Mouse (Mus musculus): ENCODE results near the gene Stat4.

Stat4 gene

DNA sequence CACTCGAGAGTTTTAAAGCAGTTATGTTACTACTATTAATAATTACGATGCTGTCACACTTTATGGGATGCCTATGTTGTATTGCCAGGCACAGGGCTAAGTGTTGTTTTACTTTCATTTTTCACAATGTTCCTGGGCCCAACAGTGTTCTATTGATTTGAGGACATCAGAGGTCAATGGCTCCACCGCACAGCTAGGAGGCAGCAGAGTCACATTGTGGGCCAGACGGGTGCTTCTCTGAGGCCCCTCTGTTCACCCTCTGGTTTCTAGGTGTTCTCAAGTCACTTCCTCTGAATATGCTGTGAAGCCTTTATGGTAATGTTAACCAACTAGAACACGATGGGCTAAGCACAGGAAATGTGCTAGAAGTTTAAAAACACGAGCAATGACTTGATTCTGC lies 113.5 kb downstream of the Stat4 start:
- no peak for DNase-seq (ENCODE audit: extremely low spot score, low read depth, low spot score)

DNA sequence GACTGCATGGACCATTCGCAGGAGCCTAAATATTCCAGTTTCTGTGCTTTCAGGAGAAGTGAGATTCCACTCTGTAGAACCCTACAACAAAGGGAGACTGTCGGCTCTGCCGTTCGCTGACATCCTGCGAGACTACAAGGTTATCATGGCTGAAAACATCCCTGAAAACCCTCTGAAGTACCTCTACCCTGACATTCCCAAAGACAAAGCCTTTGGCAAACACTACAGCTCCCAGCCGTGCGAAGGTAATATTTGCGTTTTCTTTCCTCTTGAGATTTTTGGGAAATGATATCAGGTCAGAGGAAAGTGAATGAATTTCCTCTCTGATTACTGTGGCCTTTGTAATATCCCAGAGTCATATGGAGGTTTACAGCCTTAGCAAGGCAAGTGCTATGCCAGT lies 115.8 kb downstream of the Stat4 start:
- DNase-seq (ENCODE audit: extremely low spot score, low read depth, low spot score): no peak

DNA sequence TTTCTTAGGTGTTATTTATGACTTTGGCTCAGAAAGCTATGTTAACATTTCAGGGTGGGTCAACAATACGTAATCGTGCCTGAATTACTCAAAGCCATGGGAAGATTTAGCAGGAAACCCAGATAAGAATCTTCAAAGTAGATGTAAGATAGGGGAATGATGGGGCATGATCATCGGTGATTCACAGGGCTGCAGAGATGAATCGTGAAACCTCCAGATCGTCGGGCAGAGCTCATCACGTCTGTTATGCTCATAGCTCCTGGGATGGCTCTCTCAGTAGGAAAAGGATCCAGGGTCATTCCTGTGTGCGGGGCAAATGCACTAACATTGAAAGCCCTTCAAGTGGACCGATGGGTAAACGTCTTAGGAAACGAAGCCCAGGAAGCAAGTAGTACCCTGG lies 120.3 kb downstream of the Stat4 start:
- no peak for DNase-seq (ENCODE audit: extremely low spot score, low read depth, low spot score)

DNA sequence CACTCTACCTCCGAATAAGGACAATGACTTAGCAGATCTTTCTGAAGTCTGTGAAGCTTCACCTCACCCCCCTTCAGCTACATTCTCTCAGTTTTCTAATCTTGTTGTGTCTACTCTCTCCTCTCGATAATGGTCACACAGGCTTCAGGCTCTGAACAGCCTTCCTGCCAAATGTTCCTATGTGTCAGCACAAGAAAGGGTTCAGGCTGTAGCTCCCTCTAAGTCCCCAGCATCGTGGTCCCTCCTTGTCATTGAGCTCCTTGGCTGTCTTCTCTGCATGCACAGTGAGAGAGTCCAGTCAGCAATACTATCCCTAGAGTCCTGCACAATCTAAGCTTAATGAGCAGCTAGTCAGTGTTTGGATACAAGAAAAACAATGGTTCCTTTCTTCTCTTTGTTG lies 124.3 kb downstream of the Stat4 start:
- no peak for DNase-seq (ENCODE audit: extremely low spot score, low read depth, low spot score)

DNA sequence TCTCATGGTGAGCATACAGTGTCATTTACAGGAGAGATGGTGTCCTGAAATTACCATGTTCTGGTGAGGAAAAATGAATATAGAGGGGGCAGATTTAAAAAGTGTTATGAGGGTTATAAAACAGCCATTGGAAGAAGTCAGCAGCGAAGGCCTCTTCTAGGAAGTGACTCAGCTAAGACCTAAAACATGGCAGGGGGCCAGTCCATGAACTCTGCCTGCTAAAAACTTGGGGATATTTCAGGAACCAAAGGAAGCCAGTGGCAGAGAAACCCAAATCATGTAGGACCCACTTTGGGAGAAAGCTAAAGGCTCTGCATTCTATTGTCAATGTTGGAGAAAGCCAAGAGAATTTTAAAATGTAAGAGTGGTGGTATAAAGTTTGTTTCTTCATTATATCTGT lies 125.4 kb downstream of the Stat4 start:
- DNase-seq (ENCODE audit: extremely low spot score, low read depth, low spot score): no peak

DNA sequence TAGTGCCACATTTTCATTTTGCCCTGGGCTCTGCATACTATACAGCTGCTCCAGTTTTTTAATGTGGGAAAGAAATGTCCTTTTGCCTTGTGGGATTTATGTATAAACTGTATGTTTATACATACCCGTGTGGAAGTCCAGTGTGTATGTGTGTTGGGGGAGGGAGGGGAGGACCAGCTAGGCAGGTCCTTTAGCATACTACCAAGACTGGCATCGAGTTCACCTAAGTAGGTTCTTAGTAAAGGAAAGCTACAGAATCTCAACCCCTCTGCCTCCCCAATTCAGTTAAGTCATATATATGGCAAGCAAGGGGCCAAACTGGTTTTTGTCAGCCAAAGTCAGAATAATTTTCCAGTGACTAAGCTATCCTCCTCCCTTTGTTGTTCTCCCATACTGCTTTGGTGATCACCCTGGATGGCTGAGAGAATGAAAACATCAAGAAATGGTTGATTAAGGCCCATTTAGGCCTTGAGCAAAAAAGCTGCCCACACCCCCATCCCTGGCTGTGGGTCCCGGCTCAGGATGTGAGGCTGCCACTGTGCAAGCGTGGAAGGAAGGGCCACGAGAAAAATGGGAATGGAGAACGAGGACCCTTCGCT lies 126.2 kb downstream of the Stat4 start:
- no peak for DNase-seq (ENCODE audit: extremely low spot score, low read depth, low spot score)

DNA sequence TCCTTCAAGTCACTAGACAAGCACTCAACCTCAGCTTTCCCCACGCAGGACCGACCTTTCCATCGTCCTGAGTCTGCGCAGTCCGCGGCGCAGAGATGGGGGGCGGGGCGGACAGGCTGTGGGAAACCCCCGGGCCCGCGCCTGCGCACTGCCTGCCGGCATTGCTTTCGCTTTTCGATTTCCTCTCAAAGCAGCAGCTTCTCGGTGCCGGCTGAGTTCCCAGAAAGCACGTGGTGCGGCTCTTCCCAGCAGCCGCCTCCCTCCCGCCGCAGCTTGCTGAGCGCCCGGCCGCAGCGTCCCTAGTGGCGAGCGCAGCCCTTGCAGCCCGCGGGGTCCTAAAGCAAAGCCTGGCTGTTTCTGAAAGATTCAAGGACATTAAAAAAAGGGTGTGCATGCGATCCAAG lies 126.7 kb downstream of the Stat4 start:
- peak; percentile 79 for DNase-seq (ENCODE audit: extremely low spot score, low read depth, low spot score)

DNA sequence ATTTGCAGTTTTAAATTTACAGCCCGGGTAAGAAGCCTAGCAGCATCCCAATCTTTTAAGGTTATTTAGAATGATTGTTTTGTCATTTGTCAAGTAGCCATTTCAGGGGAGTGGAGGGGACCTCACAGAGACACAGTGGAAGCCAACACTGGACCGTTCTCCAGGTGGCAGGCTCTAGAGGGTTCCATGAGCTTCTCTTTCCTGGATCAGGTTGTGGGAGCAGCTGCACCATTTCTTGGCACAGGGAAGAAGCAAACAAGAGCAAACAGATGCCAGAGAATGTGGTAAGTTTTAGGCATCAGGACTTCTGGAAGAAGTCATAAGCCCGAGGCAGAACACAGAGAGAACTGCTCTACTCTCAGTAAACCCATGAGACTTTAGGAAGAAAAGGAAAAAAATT lies 129.5 kb downstream of the Stat4 start:
- no peak for DNase-seq (ENCODE audit: extremely low spot score, low read depth, low spot score)

DNA sequence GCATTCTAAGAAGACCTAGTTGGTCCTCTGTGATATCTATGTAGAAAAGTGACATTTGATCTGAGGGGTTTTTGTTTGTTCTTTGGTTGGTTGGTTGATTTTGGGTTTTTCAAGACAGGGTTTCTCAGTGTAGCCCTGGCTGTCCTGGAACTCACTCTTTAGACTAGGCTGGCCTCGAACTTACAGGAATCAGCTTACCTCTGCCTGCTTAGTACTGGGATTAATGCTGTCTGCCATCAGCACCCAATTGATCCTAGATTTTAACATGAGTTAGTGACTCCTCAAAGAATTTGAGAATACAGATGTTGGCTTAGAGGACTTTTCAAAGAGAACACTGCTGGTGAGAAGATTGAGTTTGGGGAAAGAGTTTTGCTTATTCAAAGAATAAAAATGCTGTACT lies 130.8 kb downstream of the Stat4 start:
- DNase-seq (ENCODE audit: extremely low spot score, low read depth, low spot score): no peak

DNA sequence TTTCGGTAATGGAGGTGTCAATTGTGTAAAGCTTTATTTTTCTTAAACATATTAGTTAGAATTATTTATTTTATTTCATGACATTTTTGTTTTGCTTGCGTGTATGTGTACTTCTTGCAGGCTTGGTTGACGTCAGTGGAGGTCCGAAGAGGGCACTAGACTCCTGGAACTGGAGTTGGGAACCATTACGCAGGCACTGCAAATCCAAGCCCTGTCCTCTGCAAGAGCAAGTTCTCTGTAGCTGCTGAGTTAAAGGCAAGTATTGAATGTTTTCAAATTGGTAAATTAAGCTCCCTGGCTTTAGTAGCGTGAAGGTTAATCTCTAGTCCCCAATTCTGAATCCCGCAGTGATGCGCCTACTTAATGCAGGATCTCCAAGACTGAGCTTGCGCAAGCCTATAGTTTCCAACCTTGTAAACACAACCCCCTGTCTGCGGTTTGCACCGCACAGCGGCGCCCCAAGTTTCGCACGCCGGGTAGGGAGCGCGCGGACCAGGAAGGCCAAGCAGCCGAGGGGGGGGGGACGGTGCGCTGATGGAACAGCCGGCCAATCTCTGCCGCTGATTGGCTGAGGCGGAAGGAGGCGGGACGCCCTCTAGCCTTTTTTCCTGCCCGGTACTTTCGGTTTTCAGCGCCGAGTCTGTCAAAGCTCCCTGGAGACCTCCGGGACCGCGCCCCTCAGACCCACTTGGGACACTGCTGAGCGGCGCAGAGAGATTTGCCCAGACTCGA lies 132.1 kb downstream of the Stat4 start, which contains the start of gene Stat1:
Stat1 (plus strand) TSS at position 581 of the 732 bp plus-strand sequence.
- DNase-seq (ENCODE audit: extremely low spot score, low read depth, low spot score): peak; percentile 46

DNA sequence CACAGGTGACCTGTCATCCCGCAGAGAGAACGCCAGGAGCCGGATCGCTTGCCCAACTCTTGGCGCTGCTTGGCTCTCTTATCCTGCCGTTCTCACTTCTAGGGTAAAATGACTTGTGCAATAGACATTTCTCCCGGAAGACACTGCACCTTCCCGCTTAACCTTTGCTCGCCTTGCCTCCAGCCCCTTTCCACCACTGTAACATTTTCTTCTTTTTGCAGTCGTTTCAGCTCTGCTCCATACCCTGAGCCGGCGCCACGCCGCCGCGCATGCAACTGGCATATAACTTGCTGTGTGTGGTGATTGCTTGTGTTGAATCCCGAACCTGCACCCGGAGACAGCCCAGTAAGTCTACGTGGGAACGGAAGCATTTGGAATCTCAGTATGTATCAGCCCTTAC lies 132.7 kb downstream of the Stat4 start:
- no peak for DNase-seq (ENCODE audit: extremely low spot score, low read depth, low spot score)

DNA sequence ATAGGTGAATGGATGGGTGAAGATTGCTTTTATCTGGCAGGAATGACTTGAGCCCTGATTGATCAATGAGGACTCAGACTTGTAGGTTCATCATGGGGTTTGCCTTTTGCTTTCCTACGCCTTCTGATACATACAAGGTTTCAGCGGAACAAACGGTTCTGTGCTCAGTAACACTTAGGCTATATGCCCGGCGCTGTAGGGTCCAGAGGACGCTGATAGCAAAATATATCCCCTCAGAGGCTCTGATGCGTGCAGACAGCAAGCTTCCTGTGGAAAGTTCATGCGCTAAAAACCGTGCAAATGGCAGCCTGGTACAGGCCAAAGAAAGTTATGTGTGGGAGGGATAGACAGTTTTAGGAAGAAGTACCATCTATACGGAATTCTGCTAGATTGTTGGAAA lies 133.2 kb downstream of the Stat4 start:
- DNase-seq (ENCODE audit: extremely low spot score, low read depth, low spot score): no peak

DNA sequence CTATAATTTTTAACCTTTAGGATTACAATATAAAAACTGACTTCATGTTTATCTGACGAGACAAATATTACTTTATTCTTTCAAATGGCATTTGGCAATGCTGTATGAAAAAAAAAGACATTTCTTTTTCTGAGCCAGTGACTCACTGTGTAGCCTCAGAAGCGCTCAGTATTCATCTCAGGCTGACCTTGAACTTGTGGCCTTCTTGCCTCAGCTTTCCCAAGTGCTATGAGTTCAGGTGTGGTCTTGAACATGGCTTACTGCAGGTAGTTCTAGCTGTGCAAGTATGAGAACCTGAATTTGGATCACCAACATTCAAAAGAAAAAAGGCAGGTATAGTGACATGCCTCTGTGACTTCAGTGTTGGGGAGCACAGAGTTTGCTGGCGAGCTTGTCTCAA lies 134.1 kb downstream of the Stat4 start:
- no peak for DNase-seq (ENCODE audit: extremely low spot score, low read depth, low spot score)

DNA sequence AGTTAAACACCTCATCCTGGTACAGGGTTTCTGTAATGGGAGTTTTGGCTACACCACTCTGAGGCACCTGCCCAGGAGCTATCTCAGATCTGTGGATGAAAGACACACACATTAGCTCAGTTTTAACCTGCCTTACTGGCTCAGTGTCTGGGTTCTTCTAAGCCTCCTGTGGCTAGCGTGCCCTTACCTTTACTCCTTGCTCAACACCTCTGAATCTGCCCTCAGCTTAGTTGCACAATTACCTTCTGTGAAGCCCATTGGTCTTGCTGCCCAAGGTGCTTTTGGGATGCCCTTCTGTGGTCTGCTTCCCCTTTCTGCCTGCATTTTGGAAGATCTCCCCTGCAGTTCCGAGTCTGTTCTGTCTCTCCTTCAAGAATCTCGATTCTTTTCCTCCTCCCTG lies 137.9 kb downstream of the Stat4 start:
- no peak for DNase-seq (ENCODE audit: extremely low spot score, low read depth, low spot score)

DNA sequence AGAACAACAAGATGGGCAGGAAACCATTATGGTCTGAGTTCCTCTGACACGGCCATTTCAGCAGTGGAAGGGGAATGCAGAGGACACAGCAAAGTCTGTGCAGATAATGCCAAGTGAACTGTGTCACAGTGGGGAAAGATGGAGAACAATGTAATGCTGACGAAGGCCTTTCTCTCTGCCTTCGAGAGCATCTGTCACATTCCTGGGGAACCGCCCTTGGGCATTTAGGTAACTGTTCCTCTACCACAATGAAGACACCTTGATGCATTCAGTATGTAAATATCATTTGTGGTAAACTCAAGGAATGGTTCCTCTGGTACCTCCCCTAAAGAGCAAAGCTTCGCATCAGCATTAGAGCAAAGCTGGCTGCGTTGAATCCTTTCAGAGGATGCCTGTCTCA lies 140.4 kb downstream of the Stat4 start:
- no peak for DNase-seq (ENCODE audit: extremely low spot score, low read depth, low spot score)

DNA sequence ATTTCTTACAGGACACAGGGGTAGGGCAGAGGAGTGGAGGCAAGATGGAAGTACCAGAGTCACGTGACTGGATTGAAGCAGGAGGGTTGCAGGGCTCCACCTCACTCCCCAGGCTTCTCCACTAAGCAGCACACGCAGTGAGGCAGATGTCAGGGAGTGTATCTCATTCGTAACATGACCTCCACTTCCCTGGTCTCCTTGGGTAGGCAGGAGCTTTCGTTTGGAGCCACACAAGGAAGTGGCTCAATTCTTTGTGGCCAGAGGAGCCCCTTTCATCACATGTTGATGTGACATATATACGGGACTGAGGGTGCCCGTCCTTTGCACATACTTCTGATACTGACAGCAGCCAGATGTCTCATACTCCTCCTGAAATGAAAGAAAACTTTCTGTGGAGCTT lies 142.8 kb downstream of the Stat4 start:
- DNase-seq (ENCODE audit: extremely low spot score, low read depth, low spot score): no peak

DNA sequence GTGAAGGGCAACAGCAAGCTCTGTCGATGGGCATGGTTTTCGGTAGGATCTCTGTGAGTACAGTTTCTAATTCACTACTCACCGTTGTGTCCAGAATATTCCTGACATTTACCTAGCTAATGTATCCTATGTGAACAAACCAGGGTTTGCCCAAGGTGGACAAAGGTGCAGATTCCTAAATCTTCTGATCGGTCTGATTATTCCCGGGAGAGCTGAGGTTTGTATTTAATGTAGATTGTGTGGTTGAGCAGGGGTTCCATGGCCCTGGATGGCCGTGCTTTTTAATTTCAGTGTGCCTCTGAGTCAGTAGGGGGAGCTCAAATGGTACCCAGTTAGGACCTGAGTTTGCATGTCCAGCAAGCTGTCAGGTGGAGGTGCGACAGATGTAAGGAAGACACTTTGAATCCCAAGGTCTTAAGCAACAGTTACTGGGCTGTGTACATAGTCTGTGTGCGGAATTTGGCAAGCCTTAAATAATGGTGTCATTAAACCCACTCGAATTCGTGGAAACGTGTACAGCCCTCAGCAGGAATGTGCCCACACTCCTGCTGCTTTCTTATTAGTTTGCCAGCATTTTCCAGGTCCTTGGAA lies 144.9 kb downstream of the Stat4 start:
- DNase-seq (ENCODE audit: extremely low spot score, low read depth, low spot score): no peak

DNA sequence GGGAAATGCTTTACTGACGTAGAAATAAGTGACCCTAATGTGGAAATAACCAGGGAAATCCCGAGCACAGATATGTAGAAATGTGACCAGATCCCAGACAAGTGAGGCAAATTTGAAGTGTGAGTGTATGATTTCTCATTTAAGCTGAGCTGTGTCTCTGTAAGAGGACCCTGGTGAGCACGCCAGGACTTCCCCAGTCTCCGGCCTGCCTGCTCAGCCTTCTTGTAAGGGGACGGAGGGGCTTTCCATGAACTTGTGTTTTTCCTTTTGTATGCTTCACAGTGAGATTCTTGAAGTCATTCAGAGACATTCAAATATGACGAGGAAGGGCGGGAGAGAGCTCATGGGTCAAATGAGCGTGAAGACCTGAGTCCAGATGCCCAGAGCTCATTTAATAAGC lies 146.3 kb downstream of the Stat4 start:
- DNase-seq (ENCODE audit: extremely low spot score, low read depth, low spot score): no peak

DNA sequence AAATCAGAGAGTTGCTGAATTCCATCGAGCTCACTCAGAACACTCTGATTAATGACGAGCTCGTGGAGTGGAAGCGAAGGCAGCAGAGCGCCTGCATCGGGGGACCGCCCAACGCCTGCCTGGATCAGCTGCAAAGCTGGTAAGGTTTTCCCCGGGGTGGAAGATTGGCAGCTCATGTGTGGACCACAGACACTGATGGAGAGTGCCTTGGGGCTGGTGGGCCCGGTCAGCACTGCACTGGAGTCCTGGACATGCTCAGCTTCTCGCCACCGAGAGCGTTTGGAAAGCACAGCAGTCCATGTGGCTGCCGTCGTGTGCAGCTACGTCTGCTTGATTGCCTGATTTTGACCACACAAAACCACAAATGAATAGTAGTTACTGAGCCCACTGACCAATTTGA lies 150.3 kb downstream of the Stat4 start:
- DNase-seq (ENCODE audit: extremely low spot score, low read depth, low spot score): no peak

DNA sequence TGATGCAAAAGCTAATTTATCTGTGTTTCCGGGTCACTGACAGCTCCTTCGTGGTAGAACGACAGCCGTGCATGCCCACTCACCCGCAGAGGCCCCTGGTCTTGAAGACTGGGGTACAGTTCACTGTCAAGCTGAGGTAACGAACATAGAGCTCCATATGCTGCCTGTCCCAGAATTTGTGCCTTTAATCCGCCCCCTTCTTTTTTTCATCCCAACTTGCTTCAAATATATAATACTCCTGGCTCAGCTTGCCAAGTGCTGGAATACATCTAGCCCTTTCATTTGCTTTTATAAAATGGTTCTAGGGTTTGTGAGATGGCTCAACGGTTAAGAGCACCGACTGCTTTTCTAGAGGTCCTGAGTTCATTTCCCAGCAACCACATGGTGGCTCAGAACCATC lies 153.6 kb downstream of the Stat4 start:
- no peak for DNase-seq (ENCODE audit: extremely low spot score, low read depth, low spot score)

DNA sequence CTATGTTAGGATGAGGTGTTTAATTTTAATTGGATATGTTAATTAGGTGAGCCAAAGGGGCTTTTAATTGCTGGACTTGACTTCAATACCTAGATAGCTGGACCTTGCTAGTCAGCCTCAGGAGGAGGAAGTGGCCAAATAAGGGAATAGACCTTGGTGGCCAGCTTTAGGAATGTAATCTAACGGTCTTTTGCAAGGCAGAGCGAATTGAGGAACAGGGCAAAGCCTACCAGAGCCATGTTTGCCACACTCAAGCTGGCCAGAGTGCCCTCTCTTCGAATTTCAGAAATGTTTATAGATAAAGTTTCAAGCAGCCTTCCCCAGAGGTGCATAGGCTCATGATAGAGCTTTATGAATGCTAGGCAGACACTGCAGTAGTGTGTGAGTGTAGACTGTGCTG lies 154.5 kb downstream of the Stat4 start:
- no peak for DNase-seq (ENCODE audit: extremely low spot score, low read depth, low spot score)

DNA sequence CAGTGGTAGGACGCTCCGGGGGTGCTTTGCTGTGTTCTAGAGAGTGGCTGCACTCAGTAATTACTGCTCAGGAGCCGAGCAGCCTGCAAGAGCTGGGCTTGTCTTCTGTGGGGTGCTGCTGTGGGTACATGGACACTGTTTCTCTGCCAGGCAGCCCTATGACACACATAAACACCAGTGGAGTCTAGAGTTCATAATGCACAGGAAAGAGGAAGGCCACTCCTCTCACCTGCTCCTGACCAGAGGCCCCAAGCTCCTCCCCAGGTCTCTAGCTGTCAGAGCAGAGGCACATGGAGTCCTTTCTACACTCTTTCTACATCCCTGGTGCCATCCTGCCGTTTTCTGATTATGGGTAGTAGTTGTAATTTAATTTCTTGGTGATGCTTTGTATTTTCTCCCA lies 155.2 kb downstream of the Stat4 start:
- DNase-seq (ENCODE audit: extremely low spot score, low read depth, low spot score): no peak

DNA sequence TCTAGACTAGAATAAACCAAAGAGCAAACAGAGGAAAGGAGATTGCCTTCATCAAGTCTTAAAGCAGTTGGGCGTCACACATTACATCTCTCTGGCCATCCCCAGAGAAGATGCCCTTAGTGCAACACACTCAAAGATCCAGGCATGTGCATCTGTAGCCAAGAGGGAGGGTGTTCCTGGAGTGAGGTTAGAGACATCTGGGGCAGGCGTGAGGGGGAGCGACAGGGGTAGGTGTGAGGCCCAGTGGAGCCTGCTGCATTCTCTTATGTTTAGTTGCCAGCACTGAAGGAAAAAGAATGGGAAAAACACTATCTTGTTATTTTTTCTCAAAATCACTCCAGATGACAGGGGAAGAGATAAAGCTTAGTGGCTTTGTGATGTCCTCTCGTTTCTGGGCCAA lies 156.2 kb downstream of the Stat4 start:
- no peak for DNase-seq (ENCODE audit: extremely low spot score, low read depth, low spot score)

All from hindlimb bud, embryonic 11.5 days (tissue).